Mouse (Mus musculus) cerebellum, adult 9-10 months (tissue): ENCODE results near the gene Isyna1.

Source experiments
- DNase-seq: peaks from one replicate; pipeline ENCODE4 v3.0.0; 2022

Isyna1 gene

GRCm38 (mm10) chr8:70629574-70630531 lies 35.7 kb downstream of the Isyna1 start:
- DNase-seq: peak; percentile 92

GRCm38 (mm10) chr8:70630532-70631381 lies 36.6 kb downstream of the Isyna1 start:
- DNase-seq: peak; percentile 42

DNA sequence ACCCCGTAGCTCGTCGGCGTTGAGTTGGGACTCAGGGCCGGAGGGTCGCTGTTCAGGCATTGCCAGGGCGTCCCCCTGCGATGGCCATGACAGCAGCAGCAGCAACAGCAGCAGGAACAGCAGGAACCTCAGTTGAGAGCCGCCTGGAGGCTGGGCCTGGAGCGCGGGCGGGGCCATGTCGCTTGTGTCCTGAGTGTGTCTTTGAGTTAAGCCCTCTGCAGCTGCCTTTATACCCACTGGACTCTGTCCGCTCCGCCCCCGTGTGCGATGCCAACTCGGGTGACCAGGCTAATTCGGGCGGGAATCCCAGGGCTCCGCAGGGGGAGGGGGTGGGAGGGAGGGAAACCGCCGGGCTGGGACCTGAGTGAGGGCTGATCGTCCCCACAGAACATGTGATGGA lies 37.3 kb downstream of the Isyna1 start:
- no peak for DNase-seq

DNA sequence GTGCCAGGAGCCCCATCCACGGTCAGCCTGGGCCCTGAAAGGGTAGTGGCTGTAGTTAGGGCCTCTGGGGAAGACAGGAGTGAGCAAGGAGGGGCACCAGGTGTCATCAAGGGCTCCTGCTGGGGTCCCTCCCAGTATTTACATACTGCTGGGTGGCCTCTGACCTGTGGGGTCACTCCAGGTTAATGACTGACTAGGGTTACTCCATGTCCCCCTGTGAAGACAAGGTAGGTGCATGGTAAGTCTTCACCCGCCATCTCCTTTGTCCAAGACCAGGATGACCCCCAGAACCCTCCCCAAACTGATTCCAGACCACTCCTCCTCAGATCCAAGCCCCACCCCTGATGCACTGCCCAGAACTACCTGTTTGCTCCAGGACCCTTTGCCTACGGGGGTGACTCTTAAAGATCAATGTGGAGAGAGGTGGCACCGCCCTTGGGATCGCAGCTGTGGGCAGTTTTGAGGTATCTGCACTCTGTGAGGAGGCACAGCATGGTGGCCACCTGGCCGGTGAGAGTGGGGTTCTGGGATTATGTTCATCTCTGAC lies 38.2 kb downstream of the Isyna1 start, which contains the start of gene Gdf15:
Gene Gdf15, minus strand, starts transcription at position 111 of the 547 bp plus-strand sequence.
- DNase-seq: no peak

GRCm38 (mm10) chr8:70634066-70634465 lies 39.9 kb downstream of the Isyna1 start:
- DNase-seq: no peak

GRCm38 (mm10) chr8:70635527-70635926 lies 41.4 kb downstream of the Isyna1 start:
- DNase-seq: no peak

GRCm38 (mm10) chr8:70636838-70637237 lies 42.7 kb downstream of the Isyna1 start:
- DNase-seq: no peak

DNA sequence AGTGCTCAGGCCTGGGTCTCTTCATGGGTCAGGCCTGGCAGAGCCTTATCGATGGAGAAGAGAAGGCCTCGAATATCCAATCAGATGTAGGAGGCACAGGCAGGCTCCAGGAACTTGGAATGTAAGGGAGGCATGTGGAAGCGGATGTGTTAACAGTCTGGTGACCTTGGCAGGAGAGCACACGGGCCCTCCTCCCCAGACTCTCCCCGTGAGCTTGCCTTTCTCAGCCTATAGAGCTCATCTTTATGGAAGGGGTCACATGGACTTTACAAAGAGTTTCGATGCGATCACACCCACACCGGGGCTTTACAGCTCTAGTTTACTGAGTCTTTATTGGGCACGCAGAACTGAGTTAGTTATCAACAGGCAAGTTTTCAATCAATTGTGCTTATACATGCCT lies 44.6 kb downstream of the Isyna1 start:
- no peak for DNase-seq

GRCm38 (mm10) chr8:70643019-70643418 lies 48.8 kb downstream of the Isyna1 start:
- DNase-seq: no peak

GRCm38 (mm10) chr8:70644065-70644464 lies 49.9 kb downstream of the Isyna1 start:
- no peak for DNase-seq

GRCm38 (mm10) chr8:70645501-70646224 lies 51.5 kb downstream of the Isyna1 start:
- DNase-seq: no peak

DNA sequence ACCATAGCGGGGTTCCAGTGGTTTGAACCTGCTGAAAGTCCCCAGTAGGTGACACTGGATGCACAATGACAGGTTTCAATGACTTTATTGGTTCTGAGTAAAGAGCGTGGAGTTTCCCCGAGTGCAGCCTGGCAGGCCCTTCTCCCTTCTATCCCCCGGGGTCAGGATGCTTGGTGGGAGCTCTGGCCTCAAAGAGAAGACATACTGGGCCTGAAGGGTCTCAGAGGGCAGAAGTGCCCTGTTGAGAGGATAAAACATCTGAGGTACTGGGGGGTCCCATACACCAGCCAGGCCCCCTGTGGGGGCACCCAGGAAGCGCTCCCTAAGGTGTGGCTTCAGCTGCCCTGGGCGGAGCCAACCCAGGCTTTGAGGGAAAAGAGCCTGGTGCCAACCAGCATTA lies 52.2 kb downstream of the Isyna1 start:
- no peak for DNase-seq

DNA sequence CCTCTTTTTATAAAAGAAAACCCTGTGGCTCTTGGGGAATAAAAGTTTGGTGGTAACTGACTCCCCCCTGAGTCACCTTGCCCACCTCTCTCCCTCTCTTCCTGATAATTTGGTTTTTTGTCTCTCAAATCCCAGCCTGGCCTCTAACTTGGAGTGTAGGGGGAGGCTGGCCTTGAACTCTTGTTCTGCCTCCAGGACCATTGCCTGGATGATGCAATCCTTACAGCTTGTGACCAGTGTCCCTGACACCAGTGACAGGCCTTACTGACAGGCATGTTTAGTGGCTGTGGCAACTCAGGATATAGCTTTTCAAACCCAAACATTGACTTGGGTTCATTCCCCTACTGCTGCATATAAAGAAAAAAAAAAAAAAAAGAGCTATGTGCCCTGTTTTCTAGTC lies 52.6 kb downstream of the Isyna1 start:
- DNase-seq: no peak
